Mouse (Mus musculus) cerebellum, postnatal 4 days (tissue): ENCODE results near the gene Tspan18.

Source experiments
- DNase-seq, 2 experiments: peaks; one replicate each; pipeline ENCODE4 v3.0.0; 2022; ENCODE audit warnings: low spot score in 2 of 2, mixed read lengths in 1 of 2

Tspan18 gene

GRCm38 (mm10) chr2:93187323-93187996 is 146.8 kb downstream of the Tspan18 start, which contains the start of gene Trp53i11:
Gene Trp53i11 (plus strand): TSS chr2:93187548.
- peak; percentile 73 to 89 for DNase-seq

DNA sequence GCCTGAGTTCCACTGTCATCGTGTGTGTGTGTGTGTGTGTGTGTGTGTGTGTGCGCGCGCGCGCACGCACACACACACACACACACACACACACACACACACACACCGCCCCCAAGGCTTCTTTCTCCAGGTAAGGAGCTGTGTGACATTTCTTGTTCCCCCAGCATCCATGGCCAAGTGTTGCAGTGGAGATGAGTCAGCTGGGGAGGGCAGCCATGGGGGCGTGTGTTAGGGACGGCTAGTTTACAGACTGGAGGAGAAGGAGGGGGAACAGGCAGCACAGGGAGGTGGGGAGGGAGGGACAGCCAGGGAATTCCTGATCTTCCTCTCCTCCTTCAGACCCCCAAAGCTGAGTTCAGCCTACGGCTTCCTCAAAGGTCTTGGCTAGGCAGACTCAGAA is 151.4 kb downstream of the Tspan18 start:
- no peak for DNase-seq

DNA sequence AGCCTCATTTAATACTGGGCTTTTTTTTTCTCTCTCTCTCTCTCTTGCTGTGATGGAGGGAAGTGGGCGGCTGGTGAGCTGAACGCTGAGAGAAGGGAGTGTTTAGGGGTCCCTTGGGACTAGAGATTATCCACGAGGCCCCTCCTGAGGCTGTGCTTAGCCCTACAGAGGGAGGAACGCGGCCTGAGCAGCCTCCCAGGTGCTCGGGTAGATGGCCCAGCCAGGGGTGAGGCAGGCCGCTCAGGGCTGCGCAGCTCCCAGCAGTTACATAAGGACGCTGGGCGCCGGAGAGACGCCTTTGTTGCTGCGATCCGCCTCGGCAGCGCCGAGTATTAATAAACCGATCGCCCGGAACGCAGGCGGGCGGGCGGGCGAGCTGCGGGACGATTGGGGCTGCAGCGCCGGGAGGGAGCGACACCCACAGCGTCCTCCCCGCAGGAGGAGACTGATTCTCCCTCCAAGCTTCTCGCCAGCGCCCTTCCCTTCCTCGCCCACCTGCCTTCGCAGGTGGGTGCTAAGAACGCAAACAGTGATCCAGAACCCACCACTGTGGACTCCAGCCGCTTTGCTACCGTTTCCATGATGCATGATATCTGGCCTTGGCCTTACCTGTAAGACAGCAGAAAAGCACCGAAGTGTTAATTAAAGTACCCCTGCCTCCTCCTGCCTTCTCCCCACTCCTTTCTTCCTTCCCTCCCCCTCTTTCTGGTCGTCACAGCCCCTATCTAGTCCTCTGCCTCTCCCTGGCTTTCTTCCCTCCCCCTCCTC is 154.0 kb downstream of the Tspan18 start:
- no peak for DNase-seq

GRCm38 (mm10) chr2:93179603-93180002 is 154.7 kb downstream of the Tspan18 start:
- no peak for DNase-seq

- no peak for DNase-seq
Measured at GRCm38 (mm10) chr2:93178313-93178677, 156.0 kb downstream of the Tspan18 start.

DNA sequence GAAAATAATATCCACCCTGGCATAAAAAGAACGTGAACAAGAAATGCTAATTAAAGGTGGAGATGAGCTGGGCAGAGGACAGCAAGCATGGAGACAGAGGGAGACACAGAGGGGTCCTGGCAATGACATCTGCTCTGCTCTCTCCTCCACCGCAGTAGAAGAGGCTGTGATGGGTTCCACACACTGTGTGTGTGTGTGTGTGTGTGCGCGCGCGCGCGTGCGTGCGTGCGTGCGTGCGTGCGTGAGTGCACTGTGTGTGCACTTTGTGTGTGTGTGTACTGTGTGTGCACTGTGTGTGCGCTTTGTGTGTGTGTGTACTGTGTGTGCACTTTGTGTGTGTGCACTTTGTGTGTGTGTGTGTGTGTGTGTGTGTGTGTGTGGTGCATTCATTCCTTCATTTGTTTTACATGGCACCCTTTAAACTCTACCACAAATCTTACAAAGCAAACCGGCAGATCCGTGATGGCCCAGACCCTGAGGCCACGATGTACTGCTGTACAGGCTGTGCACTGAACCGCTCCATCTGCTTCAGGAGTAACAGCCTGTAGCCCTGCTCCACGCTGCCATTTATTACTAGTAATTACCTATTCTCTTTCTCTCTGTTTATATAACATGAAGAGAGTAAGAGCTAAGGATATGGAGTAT is 156.5 kb downstream of the Tspan18 start:
- DNase-seq = no peak

DNA sequence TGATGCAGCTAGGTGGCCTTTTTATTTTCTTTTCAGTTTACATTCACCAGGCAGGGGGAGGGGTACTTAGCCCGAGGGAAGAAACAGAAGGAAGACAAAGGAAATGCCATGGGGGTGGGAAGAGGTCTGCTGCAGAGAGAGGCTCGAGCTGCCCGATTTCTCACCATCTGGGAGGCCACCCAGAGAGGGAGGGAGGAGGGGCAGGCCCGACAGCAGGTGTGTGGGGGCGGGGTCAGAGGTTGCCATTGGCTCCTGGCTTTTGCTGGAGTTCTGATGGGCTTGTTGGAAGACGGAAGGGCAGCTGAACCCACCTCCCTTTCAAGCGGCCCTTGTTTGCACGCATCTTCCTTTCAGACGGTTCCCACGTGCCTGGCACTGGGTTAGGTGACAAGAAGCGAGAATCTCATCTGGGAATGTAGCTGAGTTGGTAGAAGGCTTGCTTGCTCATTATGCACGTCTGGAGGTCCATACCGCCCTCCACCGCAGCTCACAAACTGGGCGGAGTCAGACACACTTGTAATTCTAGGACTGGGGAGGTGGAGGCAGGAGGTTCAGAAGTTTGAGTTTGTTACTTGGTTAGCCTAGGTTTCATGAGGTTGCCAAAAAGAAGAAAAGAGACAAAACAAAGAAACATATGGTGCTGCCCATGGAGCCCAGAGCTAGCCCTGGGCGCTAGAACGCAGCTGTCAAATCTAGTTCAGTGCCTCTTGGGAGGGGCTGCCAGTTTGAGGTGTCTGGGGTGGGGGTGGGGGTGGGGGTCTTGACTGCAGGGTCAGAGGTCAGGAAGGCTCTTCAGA is 157.2 kb downstream of the Tspan18 start:
- DNase-seq = peak in 1 of 2 experiments; percentile 86

DNA sequence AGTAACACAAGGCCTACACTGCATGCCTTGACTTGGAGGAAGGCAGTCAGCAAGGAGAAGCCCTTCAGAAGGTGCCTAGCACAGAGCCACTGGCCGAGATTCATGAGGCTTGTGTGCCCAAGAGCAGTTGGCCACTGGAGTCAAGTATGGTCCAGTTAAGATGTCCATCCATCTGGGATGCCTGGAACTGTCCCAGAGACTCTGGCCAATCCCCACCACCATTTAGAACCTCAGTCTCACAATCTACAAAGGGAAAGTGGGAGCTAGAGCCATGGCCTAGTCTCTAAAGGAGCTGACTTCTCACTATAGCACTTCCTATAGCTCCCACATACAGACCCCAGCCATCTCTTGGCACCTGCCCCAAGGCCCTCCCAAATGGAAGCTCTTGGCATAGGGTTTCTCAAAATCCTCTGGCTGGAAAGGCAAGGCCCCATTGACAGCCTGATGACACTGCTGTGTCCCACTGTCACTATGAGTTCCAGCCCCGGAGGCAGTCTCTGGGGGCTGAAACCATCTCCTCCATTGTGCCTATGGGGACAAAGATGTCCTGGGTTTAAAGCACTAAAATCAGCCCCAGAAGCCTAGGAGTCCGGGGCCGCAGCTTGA is 158.0 kb downstream of the Tspan18 start:
- DNase-seq = peak in 1 of 2 experiments; percentile 60

DNA sequence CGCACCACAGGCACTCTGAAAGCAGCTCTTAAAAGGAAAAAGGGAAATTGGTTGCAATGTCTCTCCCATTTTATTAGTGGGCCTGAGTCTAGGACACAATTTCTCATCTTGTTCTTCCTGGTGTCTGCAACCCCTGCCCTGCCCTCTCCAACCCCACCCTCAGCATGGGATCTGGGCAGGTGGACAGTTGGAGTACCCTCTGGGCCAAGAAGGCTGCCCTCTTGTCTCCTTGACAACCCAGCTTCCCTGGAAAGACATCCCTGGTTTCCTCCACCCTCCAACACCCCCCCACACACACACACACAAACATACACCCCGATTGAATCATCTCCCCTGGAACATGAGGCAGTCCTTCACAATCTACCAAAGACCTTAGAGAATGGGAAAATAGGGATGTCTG is 158.6 kb downstream of the Tspan18 start:
- no peak for DNase-seq

GRCm38 (mm10) chr2:93175278-93175677 is 159.0 kb downstream of the Tspan18 start:
- no peak for DNase-seq

DNA sequence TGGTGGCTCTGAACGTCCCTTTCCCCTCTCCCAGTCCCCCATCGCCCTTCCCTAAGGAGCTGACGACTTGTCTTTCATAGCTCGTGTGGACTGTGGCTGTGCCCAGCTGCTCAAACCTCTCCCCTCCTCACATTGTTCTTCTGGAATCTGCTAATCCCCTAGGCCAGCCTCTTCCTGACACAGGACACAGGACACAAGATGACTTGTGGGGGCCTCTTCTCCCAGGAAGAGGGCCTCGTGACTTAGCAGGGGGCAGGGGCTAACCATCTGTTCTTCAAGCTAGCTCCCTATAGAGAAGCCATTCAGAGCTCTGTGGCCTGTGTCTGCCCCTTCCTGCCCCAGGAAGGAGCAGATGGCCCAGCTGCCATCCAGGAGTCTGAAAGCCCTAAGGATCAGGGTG is 160.1 kb downstream of the Tspan18 start:
- no peak for DNase-seq

GRCm38 (mm10) chr2:93172460-93172859 is 161.8 kb downstream of the Tspan18 start:
- no peak for DNase-seq

- DNase-seq = no peak
Measured at GRCm38 (mm10) chr2:93171929-93172328, 162.4 kb downstream of the Tspan18 start.

DNA sequence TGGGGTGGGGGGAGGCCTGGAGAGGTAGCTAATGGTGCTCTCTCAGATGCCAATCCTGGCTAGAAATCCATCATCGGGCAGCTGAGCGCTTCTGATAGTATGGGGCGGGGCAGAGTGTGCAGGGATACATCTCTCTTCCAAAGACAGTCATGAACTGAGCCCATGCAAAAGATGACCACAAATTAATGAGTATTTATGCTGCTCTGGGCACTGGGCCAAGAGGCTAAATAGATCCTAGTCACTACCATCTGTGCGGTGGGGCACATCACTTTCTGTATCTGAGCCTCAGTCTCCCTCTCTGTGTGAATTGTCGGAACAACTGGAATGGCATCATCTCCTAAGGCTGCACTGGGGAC is 163.5 kb downstream of the Tspan18 start:
- no peak for DNase-seq

GRCm38 (mm10) chr2:93170156-93170844 is 164.0 kb downstream of the Tspan18 start:
- DNase-seq = no peak

GRCm38 (mm10) chr2:93166734-93167406 is 167.4 kb downstream of the Tspan18 start:
- no peak for DNase-seq

DNA sequence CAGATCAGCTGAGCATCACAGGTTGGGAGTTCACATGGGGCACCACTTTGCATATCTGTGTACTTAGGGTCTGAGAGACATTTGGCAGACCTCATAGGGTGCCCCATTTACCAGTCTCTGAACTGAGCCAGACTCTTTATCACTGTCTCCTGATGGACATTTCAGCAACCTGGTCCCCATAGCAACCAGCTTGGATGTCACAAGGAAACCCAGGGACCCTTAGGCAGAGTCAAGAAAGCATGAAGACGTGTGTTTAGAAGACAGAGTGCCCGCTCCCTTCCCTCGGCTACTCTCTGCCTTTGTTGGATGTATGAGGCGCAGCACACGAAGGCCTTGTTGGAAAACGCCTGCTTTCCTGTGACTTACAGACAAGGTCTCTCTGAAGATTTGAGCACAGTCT is 168.0 kb downstream of the Tspan18 start:
- DNase-seq = no peak

DNA sequence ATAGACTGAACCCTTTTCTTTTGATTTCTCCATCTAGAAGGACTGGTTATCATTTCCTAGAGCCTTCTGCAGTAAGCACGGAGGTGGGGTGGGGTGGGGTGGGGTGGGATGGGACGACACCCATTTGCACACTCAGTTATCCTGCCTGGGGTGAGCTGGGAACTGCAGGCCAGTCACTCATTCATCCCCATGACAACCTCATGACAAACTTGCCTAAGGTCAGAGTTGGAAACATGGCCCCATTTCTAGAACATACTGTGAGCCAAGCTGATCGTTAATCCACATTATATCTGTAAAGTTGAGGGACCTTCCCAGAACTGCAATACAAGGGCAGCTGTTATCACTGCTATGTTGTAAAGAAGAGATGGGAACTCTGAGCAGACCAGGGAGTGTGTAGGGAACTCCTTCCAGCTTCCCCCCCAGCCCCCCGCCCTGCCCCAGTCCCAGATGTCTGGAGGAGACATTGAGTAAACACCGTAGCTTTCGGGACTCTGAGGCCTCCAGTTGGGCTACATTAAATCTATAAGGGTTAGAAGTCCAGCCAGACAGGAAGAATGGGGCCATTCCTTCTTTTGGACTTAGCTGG is 170.5 kb downstream of the Tspan18 start:
- no peak for DNase-seq

- no peak for DNase-seq
Measured at GRCm38 (mm10) chr2:93163317-93163716, 171.0 kb downstream of the Tspan18 start.

DNA sequence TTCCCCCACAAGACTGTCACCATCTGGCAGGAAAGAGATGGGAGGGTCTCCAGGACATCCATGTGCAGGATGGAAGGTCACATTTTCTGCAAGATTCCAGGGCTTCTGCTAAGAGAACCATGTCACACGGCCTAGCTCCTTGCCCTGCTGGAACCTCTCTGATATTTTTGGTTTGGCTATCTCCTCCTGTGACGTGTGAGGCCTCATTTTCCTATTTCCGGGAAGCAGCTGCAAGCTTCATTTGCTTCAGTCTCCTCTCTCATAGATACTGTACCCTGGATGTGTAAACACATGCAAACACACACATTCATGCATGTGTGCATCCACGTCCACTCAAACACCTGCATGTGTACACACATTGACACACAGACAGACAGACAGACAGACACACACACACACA is 171.5 kb downstream of the Tspan18 start:
- DNase-seq = no peak
